Mouse (Mus musculus): ENCODE measurements around the gene Slmap.
"Not testable (repeated sequence)": the region's sequence is repeated elsewhere in the genome, so short reads cannot be mapped to it uniquely, and the experiment has no call there.

Slmap gene

DNA sequence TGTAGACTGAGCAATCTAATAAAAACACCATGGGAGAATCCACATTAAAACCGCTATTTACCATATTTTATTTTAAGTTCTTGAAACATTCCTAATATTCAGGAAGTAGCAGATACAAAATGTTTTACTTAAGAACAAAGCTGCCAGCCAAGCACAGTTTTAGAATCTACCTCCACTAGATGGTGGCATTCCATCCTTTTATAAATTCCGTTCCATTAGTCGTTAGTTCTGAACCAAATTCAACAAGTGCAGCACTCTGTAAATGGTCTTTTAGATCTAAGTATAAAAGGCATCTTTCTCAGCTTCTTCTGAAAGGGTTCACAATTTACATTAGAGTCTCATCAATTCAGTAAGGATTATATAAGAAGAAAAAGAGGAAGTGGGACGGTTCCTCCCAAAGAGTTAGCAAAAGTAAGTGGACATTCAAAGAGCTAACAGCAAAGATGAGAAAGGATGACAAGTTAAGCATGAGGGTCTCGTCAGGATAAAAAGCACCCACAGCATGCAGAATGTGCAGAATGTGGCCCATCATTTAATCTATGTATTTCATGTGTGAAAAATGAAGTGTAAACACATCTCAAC, 68.1 kb downstream of the Slmap start:
- DNase-seq, result no peak

DNA sequence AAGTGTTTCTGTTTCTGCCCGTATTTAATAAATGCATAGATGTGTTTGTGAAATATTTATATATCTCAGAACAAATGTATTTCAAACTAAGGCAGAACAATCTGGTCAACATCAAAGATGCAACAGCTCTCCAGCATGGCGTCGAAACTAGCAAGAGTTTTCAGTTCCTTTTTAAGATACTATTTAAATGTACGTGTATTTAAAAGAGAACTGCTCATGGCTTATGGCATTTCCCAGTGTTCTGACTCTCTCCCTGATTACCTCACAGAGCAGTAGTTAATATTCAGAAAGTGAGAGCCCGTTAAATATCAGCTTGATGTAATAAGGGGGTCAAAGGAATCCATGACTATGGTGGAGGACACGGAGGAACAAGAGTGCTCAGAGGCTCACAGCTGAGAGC, 68.8 kb downstream of the Slmap start:
- DNase-seq, result peak; percentile 25 to 26

DNA sequence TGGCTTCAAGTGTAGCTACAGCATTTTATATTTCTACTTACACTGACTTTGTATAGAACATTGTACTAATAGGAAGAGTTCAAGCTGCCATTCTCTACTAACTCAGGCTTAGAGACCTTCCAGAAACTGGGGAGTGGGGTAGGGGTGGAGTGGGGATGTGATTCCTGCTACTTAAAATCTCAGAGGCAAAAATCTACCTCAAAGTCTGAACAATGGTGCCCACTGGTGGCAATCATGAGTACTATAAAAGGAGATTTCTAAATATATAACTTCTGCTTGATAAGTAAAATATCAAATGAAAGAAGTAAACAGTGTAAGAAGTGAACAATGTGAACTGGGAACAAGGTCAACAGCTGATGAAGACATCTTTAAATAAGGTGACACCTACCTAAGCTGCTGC, 75.2 kb downstream of the Slmap start:
- DNase-seq, result peak; percentile 55 to 57

DNA sequence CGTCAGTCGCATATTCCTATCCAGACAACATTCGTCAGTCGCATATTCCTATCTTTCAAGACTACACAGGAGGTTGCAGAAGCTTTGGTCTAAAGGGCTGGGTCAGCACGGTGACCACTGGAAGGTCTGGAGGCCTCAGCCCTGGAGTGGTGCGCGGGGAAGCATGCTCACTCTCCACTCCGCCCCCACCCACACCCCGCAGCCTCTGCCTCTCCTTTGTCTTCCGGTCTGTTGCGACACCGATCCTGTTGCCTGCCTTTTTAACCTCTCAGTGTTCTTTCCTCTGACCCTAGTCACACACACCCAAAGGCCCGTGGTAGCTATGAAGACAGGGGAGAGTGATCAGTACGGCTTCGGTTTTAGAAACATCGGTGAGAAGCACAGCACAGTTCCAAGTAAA, 79.9 kb downstream of the Slmap start:
- no peak for DNase-seq

DNA sequence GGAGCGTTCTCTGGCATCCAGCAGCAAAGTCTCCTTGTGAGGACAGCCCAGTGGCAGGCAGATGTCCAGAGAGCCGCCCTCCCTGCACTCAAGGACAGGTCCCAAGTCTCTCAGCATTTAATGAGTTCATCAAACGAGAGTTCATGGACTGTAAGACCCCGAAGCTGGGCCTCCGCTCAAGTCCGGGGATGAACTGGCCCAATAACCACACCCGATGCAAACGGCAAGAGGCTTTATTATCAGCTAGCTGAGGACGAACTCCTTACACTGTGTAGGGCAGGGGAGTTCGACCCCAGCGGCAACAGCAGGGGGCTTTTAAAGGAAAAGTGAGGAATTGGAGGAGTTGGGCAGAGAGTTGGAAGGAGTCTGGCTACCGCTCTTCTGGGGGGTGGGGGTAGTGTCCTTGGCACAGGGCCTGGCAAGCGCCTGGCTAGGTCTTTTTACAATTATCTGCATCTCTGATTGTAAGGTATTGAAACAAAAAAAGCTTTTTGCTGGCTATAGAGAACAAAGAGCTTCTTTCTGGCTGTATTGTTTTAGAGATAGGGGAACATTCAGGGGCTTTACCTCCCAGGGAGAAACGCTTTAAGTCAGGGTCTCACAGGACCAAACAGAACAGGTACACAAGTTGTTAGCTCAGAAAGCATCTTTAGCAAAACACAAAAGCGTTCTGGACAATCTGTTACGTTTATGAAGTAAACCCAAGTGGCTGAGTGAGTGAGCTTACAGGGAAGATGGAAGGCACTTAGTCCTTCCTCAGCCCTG, 84.5 kb downstream of the Slmap start:
- DNase-seq, result no peak

DNA sequence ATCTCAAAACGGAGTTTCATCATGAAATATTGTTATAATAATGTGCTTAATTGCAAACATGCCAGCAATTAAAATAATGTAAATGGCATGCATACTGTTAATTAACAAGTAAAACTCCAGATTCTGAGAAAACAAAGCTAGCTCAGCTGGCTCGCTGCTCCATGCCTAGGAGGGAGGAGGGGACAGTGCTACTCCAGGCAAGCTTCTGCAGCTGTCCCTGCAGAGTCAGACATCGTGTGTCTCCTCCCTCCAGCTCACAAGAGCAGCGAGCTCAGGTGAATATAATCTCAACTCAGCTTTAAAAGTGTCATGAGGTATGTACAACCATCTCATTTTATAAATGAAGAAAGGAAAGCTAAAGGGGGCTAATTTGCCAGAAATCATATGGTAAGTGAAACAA, 86.2 kb downstream of the Slmap start:
- no peak for DNase-seq

DNA sequence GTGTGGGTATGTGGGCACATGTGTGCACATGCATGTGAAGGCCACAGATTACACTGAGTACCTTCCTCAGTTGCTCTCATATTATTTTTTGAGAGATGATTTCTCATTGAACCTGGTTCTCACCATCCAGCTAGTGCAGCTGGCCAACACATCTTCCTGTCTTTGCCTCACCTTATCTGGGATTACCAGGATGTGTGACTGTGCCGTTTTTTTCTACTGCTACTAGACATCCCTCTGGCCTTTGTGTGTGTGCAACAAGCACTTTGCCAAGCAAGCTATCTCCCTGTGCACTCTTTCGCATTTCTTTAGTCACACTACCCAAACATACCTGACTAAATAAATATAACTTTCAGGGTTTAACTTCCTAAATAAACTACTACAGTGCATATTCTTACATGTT, 87.5 kb downstream of the Slmap start:
- no peak for DNase-seq

DNA sequence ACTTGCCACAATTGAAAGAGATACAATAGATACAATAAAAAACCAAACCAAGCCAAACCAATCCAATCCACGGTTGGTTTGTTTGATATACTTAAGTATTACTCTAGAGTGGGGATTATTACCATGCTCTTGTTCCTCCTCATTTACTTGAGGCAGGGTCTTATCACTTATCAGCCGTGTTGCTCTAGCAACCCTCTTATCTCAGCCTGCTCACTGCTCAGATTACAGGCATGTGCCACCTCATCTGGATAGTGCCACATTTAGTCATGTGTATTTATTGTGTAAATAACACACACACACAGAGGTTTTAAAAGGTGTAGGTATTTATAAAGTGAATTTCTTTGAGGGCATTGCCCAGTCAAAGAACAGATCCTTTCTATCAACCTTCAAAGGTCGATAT, 88.2 kb downstream of the Slmap start:
- no peak for DNase-seq

DNA sequence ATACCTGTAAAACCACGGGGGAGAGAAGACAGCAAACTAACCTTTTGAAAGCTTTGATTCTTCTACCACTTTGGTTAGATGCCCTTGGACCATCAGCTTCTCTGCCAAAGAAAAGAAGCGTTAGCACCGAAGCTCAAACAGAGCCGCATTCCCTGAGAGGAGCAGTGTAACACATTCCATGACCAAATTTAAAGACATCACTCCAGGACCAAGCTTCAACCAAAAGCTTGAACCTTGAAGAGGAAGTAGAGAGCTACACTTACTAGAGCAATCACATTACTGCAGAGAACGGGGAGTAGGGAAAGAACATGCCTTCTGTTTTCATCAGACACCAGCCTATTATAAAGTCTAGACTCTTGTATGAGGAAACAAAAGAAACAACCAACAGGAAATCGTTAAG, 92.2 kb downstream of the Slmap start:
- DNase-seq, result no peak

DNA sequence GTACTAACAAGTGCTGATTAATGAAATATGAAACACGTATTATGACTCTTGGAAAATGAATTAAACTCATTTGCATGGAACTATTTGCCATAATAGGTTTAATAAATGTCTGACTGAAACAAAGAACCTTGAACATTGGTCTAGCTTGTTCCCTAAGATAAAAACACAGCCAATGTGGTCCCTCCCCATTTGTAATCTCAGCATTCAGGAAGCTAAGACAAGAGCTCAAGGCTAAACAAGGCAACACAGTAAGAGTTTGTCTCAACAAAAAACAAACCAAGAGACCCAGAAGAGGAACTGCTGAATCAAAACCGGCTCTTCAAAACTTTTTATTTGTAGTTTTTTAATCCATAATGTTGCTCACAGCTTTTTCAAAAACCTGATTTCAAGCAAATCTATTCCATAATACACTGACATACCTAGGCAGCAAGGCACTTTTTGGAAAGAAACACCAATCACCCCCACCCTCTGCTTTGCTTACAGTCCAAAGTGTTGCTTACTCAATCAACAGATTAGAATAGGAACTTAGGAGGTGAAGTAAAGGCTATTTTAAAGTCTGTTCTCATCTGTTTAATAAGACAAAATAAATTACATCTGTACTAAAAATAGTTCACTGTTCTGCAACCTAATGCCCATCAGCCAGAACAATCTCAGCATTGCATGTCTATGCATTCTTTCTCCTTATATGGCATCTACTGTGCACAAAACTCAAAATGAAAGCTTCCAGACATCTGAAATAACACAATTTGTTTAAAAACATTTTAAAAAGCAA, 93.5 kb downstream of the Slmap start:
- no peak for DNase-seq

DNA sequence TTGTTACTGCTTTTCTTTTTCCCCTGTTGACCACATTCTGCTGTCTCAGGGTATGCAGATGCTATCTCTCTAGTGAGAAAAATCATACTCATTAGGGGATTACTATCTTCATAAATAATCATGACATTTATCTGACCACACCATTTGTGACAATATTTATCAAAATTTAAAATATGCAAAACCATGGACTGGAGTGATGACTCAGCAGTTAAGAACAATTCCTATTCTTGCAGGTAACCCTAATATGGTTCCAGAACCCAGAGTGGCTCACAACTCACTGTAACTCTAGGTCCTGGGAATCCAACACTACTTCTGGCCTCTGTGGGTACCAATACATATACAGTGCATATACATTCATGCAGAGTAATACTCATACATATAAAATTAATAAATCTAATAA, 94.7 kb downstream of the Slmap start:
- DNase-seq, result no peak

DNA sequence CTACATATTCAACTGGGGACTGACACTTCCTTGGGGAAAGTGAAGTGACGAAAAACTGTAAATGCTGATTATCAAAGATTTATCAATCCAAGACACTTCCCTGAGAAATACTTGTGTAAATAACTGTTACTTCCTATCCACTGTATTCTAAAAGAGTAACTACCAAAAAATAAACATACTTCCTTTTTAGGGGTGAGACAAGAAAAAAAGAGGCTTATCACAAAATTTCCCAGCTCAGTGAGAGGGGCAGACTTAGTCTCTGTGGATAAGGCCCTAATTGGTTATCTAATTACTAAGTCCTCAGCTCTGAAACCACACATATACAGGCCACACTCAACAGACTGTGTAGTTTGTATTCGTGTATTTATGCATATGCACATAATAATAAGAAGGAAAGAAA, 97.0 kb downstream of the Slmap start:
- no peak for DNase-seq

DNA sequence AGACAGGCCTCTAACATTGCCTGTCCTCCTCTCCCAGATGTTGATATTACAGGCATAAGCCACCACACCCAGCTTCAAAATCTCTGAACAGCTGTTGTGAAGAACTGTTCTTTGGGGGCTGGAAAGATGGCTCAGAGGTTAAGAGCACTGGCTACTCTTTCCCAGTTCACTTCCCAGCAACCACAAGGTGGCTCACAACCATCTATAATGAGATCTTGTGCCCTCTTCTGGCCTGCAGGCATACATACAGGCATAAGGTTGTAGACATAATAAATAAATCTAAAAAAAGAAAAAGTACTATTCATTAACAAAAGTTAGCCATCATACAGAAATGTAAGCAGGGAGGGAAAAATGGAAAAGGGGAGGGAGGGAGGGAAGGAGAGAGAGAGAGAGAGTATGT, 98.4 kb downstream of the Slmap start:
- DNase-seq, result peak in 1 of 2 experiments; percentile 5

DNA sequence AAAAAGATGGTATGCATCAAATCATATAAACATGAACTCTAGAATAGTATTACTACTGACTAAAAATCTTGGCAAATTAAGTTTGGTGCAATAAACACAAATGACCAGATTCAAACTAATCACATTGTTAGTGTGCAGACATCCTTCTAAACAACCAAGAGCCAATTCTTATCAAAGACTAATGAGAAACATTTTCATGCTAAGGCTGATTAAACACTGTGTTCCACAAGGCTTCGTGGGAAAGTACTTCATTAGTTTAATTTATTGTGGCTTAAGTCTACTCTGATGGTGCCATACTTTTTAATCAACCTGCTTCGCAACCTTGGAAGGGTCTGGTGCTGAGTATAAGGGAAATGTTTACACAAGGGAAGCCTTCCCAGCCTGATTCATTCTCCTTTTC, 102.4 kb downstream of the Slmap start:
- no peak for DNase-seq

DNA sequence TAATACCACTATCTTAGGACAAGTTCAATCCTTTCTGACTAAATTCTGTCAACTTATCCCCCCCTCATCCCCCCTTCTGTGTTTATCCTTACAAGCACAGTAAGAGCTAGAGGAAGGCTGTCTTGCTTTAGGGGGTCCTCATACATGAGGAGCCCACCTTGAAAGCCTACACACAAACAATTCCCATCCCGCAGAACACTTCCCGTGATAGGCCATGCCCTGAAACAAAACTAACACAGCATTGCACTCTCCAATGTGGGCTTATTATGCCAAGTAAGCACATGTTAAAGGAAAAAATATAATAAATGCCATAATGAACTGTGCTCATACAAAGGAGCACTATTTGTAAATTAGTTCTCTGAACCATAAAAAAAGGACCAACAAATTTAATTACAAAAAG, 102.8 kb downstream of the Slmap start:
- DNase-seq, result no peak

DNA sequence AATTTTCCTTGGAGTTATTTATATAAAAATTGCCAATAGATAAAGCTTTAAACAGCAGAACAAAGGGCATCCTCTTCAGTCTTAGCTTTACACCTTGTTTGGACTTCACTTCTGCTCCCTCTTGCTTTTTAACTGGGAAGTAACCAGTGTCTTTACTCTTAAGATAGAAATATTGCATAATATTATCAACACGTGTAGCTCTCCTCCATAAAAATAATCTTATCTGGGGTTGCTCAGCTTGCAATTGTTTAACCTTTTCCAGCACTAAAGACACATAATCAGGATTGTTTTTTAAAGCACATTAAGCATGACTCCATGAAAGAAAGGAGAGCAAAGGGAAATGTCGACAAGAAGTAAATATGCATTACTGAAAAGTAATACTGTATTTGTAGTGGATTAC, 114.5 kb downstream of the Slmap start:
- no peak for DNase-seq

DNA sequence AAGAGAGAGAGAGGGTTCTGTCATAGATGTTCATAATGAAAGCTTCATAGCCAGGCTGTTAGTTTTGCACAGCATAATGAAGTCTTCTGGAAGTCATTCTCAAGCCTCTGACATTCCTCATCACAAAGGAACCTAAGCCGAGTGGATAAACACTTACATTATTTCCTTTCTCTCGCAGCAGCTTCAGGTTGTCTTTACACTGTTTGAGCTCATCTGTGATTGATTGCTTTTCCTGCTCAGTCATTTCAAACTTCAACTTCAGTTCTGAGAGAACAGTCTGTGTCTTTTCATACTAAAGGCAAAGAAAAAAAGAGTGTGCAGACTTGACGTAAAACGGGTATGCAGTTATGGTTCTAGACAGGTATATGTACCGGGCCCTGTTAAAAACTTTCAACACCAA, 116.8 kb downstream of the Slmap start:
- no peak for DNase-seq

DNA sequence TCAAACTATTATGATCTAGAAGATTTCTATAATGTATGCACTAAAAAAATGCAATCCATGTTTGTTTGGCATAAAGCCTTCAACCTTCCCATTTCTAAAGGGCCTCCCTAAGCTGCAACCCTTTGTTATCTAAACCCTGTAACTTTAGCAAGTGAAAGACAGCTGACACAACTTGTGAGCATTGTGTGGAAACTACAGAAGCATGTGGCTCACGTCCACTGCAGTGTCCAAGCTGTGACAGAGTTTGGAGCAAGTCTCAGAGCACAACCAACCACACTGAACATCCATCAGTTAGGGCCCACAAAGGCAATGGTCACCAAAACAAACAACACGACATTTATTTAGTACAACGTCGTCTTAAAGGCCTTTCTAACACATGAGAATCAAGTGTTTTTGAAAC, 117.6 kb downstream of the Slmap start:
- no peak for DNase-seq

DNA sequence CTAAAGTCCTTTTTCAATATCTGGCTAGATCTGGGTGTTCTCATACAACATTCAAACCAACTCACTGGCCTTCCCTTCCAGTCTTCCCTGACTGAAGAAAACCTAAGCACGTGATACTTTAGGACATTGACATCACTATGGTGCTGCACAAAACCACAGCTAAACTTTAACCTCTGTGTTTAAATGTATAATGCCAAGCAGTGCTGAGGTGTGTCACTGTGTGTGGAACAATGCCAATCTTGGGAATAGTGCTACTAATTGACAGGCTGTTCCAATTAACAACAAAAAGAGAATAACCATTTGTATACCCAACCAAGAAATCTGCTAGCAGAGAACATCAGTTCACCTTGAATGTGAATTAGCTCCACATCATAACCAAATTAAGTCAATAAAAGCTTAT, 121.2 kb downstream of the Slmap start:
- DNase-seq, result no peak

DNA sequence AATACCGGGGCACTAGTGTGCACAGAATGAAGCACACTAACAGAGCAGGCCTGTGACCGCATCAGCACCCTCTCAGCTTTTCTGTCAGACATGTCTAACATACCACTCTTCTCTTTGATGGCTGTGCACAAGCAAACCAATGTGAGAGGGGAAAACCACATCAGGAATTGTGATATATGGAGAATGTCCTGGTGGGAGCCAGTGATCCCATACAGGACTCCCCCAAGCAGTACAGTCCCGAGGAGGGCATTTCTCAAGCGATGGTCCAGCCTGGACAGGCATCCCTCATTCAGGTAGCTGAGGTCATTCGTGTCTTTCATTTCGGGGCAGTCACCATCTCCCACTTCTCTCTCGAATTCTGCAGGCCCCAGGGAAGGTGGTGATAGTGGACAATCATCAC, 128.0 kb downstream of the Slmap start:
- DNase-seq, result no peak

DNA sequence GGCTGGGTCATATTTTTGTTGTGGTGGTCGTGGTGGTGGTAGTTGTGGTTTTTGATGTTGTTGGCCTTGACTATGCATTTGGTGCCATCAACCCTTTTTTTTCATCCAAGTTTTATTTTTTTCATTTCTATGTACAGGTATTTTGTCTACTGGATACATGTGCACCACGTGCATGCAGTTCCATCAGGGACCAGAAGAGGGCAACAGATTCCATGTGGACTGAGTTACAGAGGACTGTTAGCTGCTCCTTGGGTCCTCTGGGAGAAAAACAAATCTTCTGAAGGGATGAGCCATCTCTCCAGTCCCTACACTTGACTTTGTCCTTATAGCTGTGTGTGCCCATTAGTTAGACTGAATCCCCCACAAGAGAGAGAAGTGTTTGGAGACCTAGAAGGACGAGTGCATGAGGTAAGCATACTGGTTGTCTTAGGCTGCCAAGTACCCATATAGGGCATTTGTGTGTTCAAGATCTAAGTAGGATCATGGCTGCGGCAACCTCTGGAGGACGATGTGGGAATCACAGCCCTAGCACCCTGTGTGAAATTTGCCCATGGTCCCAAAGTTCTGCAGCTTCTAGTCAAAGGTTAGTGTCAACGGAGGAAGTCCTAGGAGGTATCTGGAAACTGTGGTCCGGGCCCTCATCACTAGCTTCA, 136.1 kb downstream of the Slmap start:
- peak; percentile 11 to 17 for DNase-seq

DNA sequence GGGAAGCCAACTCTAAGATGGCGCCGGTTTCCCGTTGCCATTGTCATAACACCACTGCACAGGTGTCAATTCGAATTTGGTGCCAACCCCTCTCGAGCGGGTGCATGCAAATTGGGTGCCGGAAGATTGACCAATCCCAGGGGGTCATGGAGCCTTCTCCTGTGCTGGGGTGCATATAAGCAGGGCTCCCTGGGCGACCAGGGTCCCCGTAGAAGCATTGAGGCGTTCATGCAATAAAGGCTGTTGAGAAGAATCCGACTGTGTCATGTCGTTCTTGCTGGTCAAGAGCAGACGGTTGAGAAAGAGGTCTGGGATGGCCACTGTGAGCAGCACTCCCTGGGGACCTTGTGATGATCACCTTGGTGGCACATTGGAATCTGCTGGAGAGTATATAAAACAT, 142.9 kb downstream of the Slmap start:
- no peak for DNase-seq

DNA sequence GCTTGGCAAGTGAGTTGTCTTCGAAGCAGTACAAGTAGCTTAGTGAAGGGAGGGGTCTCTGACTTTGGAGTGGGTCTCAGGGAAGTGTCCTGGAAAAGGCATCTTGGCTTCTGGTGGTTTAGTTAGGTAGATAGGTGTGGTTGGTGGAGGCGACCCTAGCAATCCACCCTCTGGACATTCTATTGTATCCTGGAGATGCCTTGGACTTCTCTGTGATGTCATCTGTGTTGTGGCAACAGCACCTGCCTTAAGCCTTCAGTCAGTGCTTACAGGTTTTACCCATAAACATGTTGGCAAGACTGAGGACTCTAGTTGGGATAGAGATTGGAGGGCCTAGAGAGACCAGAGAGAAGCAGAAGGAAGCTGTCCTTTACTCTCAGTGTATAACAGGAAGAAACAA, 145.8 kb downstream of the Slmap start:
- DNase-seq, result not testable (repeated sequence)

DNA sequence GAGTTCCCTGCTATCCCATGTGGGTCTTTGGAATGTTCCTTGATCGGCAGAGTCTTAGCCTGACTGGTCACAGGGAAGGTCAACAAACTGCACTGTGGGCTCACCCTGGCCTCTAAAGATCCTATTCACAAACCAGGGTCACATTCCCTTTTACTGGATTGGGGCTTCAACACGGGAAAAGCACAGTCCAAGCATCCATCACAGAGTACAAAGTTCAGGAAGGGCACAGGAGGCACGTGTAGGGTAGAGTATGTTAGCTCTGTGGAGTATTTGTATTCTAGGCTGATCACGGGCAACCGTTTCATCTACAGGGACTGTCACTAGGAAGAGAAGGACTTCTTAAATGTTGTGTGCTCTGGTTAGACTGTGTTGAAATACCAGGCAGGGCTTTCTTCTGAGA, 147.7 kb downstream of the Slmap start:
- not testable (repeated sequence) for DNase-seq
